Mouse (Mus musculus) adrenal gland, adult 2 months (tissue): Measurements from ENCODE around the gene Rapgef3. TPM values are rescaled to one million over a fixed set of nuclear protein-coding genes. Genes with fewer than 3 reads are reported as not detected.
A peak's percentile ranks its signal among the peaks of the same experiment; 100 is the strongest.

Experiments used
- DNase-seq: peaks from one replicate; pipeline ENCODE4 v3.0.0; 2021
- polyA plus RNA-seq: library from polyadenylated mRNA; depleted of rRNA; stranded (reverse); fragments of >200 nt; gene quantifications from 2 replicates; pipeline ENCODE4 v1.2.3, GENCODE M21; 2012; rRNA removed
- total RNA-seq, 2 experiments: library from RNA; stranded (reverse); gene quantifications; 2 replicates each; pipeline ENCODE4 v1.2.3; 2021

Gene Rapgef3
- total and polyA plus RNA-seq, 3 experiments: 13.4 to 44.5 (median 18.6) TPM

GRCm38 (mm10) chr15:97720026-97720675, 47.6 kb downstream of the Rapgef3 start:
- peak; percentile 30 for DNase-seq

GRCm38 (mm10) chr15:97719494-97719893, 48.3 kb downstream of the Rapgef3 start:
- no peak for DNase-seq

- no peak for DNase-seq
These were observed 49.1 kb downstream of the Rapgef3 start for GRCm38 (mm10) chr15:97718535-97719155.

- DNase-seq: peak; percentile 65
These were observed 49.8 kb downstream of the Rapgef3 start for GRCm38 (mm10) chr15:97717861-97718534.

GRCm38 (mm10) chr15:97716782-97717181, 51.0 kb downstream of the Rapgef3 start:
- DNase-seq: no peak

GRCm38 (mm10) chr15:97715734-97716133, 52.0 kb downstream of the Rapgef3 start:
- DNase-seq: no peak

- no peak for DNase-seq
These were observed 52.7 kb downstream of the Rapgef3 start for GRCm38 (mm10) chr15:97715083-97715482.

- DNase-seq: no peak
These were observed 55.2 kb downstream of the Rapgef3 start for GRCm38 (mm10) chr15:97712546-97712945.

GRCm38 (mm10) chr15:97710906-97711305, 56.9 kb downstream of the Rapgef3 start:
- no peak for DNase-seq

GRCm38 (mm10) chr15:97705211-97706050, 62.3 kb downstream of the Rapgef3 start, which contains the start of gene Rpap3:
Gene Rpap3 (minus strand): TSS chr15:97705825.
- DNase-seq: peak; percentile 94

GRCm38 (mm10) chr15:97696616-97697015, 71.2 kb downstream of the Rapgef3 start:
- peak; percentile 29 for DNase-seq

Other genes starting within 250 kb of the Rapgef3 start
- 10 to 100 TPM; 14.6 to 22.9 TPM for gene Rpap3, start 62.1 kb downstream of the Rapgef3 start, total RNA-seq
- 1.1 and 1.2 TPM in 2 replicates for gene Rpap3, start 62.1 kb downstream of the Rapgef3 start, polyA plus RNA-seq
- gene Endou, start 36.6 kb downstream of the Rapgef3 start, total RNA-seq: under 1 TPM; 0.35 to 0.66 TPM
- 0.38 and 0.66 TPM in 2 replicates for gene Endou, start 36.6 kb downstream of the Rapgef3 start, polyA plus RNA-seq
- gene Slc48a1, start 10.5 kb upstream of the Rapgef3 start, total RNA-seq: 100 to 1,000 TPM; 116 to 158 TPM
- 204 and 217 TPM in 2 replicates for gene Slc48a1, start 10.5 kb upstream of the Rapgef3 start, polyA plus RNA-seq
- 10 to 100 TPM; 52.5 to 65.1 TPM for gene Hdac7, start 76.5 kb upstream of the Rapgef3 start, total RNA-seq
- 256 and 263 TPM in 2 replicates for gene Hdac7, start 76.5 kb upstream of the Rapgef3 start, polyA plus RNA-seq
- 10 to 100 TPM in 1 of 2 experiments, 1 to 10 TPM in 1; 6.6 to 17.1 TPM for gene Vdr, start 142.7 kb upstream of the Rapgef3 start, total RNA-seq
- 2.7 and 5.8 TPM in 2 replicates for gene Vdr, start 142.7 kb upstream of the Rapgef3 start, polyA plus RNA-seq
- gene Tmem106c, start 196.2 kb upstream of the Rapgef3 start, total RNA-seq: 10 to 100 TPM; 51.5 to 54.2 TPM
- 44.4 and 45.4 TPM in 2 replicates for gene Tmem106c, start 196.2 kb upstream of the Rapgef3 start, polyA plus RNA-seq
- not detected for gene Col2a1, start 236.7 kb upstream of the Rapgef3 start, total RNA-seq
- gene Col2a1, start 236.7 kb upstream of the Rapgef3 start, polyA plus RNA-seq: 0.03 TPM in 2 replicates